Mouse (Mus musculus): ENCODE data around the gene Tmem221.
A peak's percentile ranks its signal among the peaks of the same experiment; 100 is the strongest.

Gene Tmem221

DNA sequence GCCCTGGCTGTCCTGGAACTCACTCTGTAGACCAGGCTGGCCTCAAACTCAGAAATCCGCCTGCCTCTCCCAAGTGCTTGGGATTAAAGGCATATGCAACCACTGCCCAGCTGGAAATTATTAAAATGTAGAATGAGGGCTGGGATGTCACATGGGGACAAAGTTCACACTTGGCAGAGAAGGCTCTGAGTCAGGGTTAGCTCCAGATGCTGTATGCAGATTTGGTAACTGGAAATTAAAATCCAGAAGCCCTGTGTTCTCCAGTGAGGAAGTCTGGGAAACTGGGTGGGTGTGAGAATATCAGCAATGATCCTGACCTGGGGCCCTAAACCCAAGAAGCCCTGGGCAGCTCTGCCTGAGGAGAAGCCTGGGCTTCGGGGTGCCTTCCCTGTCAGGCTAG lies 49.4 kb downstream of the Tmem221 start:
- TF ChIP-seq GATA4 (IDR thresholded peaks at IDR 0.05; ENCODE audit: insufficient replicate concordance, low read length): no peak

DNA sequence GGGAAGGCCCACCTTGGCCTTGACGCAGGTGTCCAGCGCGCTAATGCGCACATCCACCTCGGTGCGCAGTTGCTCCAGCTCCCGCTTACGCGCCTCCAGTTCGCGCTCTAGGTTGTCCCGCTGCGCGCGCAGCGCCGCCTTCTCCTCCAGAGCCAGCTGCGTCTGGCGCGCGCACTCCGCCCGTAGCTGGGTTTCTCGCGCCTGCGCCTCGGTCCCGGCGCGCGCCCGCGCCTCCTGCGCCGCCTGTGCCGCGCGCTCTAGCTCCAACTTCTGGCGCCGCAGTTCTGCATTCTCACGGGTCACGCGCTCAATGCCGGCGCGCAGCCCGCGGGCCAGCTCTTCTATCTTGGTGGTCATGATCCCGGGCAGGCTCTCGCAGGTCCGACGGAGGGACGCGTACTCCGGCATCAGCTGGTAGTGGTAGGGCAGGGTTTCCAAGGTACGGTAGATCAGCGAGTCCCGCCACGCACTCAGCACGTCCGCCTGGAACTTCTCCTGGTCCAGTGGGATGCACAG lies 51.0 kb downstream of the Tmem221 start:
- TF ChIP-seq GATA4 (IDR thresholded peaks at IDR 0.05; ENCODE audit: insufficient replicate concordance, low read length): peak; percentile 10; the same call in 1 of the 2 replicates

DNA sequence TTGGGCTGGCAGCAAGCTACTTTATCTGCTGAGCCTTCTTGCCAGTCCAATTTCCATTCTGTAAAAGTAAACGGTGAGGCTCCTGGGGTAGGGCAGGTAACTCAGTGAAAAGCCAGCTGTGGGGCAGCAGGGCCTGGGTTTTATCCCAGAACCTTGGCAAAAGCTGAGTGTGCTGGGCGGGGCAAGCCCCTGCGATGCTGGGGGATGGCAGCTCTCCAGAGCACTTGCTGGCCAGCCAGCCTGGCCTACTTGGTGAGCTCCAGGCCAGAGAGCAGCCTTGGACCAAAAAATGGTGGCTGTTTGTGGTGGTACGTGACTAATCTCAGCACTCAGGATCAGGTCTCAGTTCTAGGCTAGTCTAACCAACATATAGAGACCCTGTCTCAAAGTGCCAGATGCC lies 52.7 kb downstream of the Tmem221 start:
- TF ChIP-seq GATA4 (IDR thresholded peaks at IDR 0.05; ENCODE audit: insufficient replicate concordance, low read length): no peak

DNA sequence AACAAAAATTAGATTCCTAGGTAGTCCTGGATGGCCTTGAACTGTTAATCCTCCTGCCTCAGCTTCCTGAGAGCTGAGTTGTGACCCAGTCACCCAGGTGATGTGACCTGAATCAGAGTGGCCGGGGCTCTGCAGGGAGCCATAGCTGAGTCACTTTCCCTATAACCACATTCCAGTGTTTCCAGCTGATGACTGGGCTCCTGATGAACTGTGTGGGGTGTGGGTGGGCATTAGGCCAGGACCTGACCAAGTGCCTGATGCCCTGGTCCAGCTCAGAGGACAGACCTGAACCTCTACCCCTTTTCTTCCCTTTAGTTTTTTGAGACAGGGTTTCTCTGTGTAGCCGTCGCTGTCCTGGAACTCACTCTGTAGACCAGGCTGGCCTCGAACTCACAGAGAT lies 53.3 kb downstream of the Tmem221 start:
- no peak for TF ChIP-seq GATA4 (IDR thresholded peaks at IDR 0.05; ENCODE audit: insufficient replicate concordance, low read length)

DNA sequence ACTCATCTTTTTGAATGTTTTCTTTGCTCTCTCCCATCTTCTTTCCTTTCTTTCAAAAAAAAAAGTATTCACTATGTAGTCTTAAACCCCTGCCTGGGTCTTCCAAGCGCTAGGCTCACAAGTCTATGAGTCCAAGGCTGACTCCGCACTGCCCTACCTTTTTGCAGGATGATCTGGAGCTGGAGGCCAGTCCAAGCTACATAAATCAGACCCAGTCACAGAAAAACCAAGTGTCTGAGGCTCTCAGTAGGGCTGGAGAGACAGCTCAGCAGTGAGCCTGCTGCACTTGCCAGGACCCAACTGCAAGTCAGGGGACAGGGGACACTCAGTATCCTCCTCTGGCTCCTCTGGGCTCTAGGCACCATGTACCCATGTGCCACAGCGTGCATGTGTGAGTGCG lies 54.3 kb downstream of the Tmem221 start:
- TF ChIP-seq GATA4 (IDR thresholded peaks at IDR 0.05; ENCODE audit: insufficient replicate concordance, low read length): no peak
